Mouse (Mus musculus): Measurements from ENCODE around the gene Myo18a.

Myo18a gene

GRCm38 (mm10) chr11:77795216-77795615 is 32.2 kb downstream of the Myo18a start:
- peak; percentile 74 for DNase-seq (ENCODE audit: low spot score)

GRCm38 (mm10) chr11:77800491-77800868 is 37.4 kb downstream of the Myo18a start:
- no peak for DNase-seq (ENCODE audit: low spot score)

- peak; percentile 50 for DNase-seq (ENCODE audit: low spot score)
These were observed 38.0 kb downstream of the Myo18a start for GRCm38 (mm10) chr11:77800869-77801701.

GRCm38 (mm10) chr11:77802341-77802865 is 39.4 kb downstream of the Myo18a start:
- no peak for DNase-seq (ENCODE audit: low spot score)

- DNase-seq (ENCODE audit: low spot score), result peak; percentile 62
These were observed 43.2 kb downstream of the Myo18a start for GRCm38 (mm10) chr11:77806218-77806617.

- no peak for DNase-seq (ENCODE audit: low spot score)
These were observed 43.8 kb downstream of the Myo18a start for GRCm38 (mm10) chr11:77806855-77807254.

DNA sequence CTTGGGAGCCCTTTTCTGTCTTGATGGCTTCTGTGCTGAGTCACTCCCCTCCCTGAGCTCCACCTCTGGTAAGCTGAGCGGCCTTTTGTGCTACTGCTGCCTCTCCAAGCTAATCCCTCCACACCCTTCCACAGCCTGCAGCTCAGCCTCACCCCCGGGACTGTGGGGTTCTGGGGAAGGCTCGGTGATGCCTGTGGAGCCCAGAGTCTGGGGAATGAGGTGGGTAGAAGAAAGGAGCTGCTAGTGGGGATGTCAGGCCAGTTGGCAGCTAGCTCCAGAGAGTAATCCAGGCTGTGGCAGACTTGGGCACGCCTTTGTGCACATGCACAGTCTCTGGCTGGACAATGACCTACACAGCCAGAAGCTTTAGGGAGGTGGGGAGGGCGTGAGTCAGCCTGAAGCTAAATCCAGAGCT is 45.0 kb downstream of the Myo18a start:
- no peak for DNase-seq (ENCODE audit: low spot score)

DNA sequence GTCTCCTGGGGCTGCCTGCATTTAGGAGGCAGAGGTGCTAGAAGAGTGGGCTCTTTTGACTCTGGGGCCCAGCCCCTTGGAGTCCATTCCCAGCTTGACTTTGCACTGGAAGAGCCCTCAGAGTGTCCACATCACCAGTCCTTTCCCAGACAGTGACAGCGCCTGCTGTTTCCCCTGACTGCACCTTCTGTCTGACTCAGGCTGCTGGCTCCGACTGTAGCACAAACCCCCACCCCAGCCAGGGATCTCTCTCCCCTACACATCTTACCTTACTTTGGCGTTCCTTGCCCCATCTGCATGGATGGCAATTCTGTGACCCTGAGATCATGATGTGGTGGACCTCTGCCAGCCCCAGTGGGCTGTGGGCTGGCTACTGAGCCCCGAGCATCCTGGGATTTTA is 46.2 kb downstream of the Myo18a start:
- DNase-seq (ENCODE audit: low spot score), result no peak

DNA sequence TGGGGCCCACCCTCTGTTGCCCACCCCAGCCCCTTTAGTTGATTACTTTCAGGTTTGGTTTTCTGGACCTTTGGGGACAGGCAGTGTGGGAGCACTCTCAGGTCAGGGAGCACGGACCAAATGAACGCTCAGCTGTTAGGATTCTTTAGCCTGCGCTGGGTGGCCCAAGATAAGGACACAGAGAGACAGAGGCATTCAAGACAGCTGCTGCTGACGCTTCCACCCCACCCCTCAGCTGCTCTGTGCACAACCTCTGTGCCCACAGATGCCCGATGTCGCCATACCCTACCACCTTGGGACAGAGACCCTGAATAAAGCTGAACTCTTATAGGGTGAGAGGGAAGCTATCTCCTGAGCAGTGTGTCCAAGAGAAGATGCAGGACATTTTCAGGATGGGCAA is 47.0 kb downstream of the Myo18a start:
- no peak for DNase-seq (ENCODE audit: low spot score)

- no peak for DNase-seq (ENCODE audit: low spot score)
These were observed 50.9 kb downstream of the Myo18a start for GRCm38 (mm10) chr11:77813969-77814368.

GRCm38 (mm10) chr11:77816003-77816402 is 53.0 kb downstream of the Myo18a start:
- peak; percentile 83 for DNase-seq (ENCODE audit: low spot score)

DNA sequence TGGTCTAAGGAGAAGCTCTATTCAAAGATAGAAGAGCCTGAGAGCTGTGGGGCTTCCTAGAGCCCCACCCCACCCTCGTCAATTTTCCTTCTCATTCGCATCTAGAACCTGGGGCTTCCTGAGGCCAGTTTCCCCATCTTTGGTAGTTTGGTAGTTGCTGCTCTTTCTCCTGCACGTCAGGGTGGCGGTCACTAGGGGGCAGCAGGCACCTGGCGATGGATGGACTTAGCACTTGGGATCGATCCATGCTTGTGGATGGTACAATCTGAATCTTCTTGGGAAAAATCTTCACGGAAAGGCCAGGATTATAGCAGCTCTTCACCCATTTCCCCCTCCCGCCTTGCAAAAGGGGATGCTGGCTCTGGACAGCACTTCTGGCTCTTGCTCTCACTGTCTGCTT is 58.6 kb downstream of the Myo18a start:
- peak; percentile 51 for DNase-seq (ENCODE audit: low spot score)

- DNase-seq (ENCODE audit: low spot score), result peak; percentile 56
These were observed 59.7 kb downstream of the Myo18a start for GRCm38 (mm10) chr11:77822781-77823180.

DNA sequence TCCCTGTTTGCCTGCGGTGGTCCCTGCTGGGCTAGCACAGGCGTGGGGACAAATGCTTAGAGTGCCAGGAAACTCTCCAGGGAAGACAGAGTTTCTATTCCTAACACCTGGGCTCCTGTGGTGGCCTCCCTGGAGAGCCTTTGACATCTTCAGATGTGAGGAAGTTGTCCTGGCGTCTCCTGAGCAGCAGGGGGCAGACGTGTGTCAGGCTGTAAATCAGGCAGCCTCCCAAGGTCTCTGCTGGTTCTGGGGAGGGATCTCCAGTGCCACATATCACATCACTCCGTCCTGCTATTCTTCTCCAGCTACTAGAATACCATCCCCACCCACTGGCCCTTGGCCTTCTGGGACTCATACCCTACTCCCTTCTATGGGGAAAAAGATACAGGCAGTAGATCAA is 62.8 kb downstream of the Myo18a start:
- DNase-seq (ENCODE audit: low spot score), result peak; percentile 69

DNA sequence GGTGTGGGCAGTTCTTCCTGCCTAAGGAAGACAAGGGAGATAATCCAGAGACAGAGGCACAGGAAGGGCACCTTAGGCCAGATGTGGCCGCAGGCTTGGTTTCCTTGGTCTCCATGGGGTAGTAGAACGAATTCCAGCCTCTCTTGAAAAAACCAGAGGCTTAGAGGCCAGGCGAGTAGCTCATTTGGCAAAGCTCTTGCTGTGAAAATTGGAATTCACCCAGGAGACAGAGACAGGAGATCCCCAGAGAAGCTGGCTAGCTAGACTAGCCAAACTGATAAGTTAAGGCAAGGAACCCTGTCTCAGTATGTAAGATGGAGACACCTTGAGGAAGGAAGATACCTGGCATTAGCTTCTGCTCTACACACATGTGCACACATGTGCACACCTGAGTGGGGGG is 63.3 kb downstream of the Myo18a start:
- peak; percentile 10 for DNase-seq (ENCODE audit: low spot score)

GRCm38 (mm10) chr11:77827241-77827995 is 64.4 kb downstream of the Myo18a start:
- peak; percentile 77 for DNase-seq (ENCODE audit: low spot score)

- no peak for DNase-seq (ENCODE audit: low spot score)
These were observed 65.1 kb downstream of the Myo18a start for GRCm38 (mm10) chr11:77828163-77828562.

DNA sequence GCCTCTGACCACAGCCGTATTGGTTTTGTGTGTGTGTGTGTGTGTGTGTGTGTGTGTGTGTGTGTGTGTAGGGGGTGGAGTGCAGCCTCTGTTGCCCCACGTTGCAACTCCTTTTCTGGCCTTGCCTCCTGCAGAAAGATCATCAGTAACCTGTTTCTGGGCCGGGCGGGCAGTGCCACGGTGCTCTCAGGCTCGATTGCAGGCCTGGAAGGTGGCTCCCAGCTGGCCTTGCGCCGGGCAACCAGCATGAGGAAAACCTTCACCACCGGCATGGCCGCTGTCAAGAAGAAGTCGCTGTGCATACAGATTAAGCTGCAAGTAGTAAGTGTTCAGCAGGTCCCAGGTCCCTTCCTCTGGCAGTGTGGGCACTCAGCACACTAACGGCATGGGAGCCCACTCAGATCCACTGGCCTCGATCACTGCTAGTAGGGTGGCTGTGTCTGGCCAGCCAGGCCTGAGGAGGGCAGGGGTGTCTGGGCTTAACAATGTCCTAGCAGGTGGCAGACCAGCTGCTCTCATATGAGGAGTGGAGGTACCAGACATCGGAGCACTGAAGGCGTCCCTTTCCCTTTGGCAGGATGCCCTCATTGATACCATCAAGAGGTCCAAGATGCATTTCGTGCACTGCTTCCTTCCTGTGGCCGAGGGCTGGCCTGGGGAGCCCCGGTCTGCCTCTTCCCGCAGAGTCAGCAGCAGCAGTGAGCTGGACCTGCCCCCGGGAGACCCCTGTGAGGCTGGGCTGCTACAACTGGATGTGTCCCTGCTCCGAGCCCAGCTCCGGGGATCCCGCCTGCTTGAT is 66.2 kb downstream of the Myo18a start:
- DNase-seq (ENCODE audit: low spot score), result no peak

DNA sequence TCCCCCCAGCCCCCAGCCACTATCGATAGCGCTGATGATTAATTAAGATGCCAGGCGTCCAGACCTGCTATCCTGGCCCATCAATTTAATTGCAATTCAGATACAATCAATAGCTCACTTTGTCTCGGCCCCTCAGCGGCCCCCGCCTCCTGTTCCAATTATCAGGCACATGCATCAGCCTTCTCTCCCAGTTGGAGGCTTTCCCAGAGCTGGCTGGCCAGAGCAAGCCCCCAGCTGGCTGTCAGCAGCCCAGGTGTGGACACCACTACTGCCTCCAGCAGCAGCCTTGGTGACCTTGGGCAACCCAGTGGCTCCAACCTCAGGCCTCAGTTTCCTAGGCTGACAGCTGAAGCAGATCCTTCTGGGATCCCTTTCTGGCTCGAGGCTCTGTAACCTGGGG is 67.8 kb downstream of the Myo18a start:
- DNase-seq (ENCODE audit: low spot score), result no peak

DNA sequence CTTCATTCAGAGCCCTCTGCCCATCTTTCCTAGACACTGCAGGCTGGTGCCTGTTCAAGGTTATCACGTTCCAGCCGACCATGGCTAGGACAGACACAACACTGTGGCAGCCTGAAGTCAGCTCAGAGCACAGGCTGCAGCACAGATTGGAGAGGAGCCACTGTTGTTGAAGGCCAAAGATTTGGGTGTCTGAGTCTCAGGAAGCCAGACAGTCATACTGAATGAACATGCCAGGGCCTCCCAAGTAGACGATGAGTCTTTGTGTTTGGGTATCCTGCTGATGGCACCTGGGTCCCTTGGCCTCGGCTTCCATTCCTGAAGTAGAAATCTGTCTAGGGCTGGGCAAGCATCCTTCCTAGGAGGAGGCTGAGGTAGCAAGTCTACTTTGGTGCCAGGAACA is 69.5 kb downstream of the Myo18a start:
- no peak for DNase-seq (ENCODE audit: low spot score)

DNA sequence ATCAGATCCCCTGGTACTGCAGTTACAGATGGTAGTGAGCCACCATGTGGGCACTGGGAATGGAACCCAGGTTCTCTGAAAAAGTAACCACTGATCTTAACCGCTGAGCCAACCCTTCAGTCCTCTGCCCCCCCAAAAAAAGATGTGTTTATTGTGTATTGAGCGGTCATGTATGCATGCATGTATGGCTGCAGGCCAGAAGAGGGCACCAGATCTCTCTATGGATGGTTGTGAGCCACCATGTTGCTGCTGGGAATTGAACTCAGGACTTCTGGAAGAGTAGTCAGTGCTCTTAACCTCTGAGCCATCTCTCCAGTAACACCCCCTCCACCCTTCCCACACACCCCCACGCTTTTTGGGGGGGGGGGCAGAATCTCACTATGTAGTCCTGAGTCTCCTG is 72.1 kb downstream of the Myo18a start:
- DNase-seq (ENCODE audit: low spot score), result no peak

- DNase-seq (ENCODE audit: low spot score), result no peak
These were observed 73.2 kb downstream of the Myo18a start for GRCm38 (mm10) chr11:77836290-77836689.
